Mouse (Mus musculus) T-cell, adult 66 days (primary cell): ENCODE results near the gene Fam228a. TPM values are rescaled to one million over a fixed set of nuclear protein-coding genes. Genes with fewer than 3 reads are reported as not detected.

ENCODE experiments used
- total RNA-seq, 2 experiments: library from RNA; stranded (reverse); gene quantifications; 3 replicates in 1 of 2; 4 replicates in 1 of 2; pipeline ENCODE4 v1.2.4; 2023

Gene Fam228a
- under 1 TPM in 1 of 2 experiments, not detected in 1; 0.47 TPM for total RNA-seq

GRCm38 (mm10) chr12:4738031-4738576 is at the start of gene Fam228a:
TSS of gene Fam228a (minus strand) at chr12:4738430.

GRCm38 (mm10) chr12:4768492-4769332 is 30.5 kb upstream of the Fam228a start, which contains the start of the genes Pfn4 and Fam228b:
TSS of gene Pfn4 (plus strand) at chr12:4769022.
TSS of gene Fam228b (minus strand) at chr12:4769267.

Other genes with a start within 250 kb of the Fam228a start
- gene Itsn2, start 145.8 kb downstream of the Fam228a start, total RNA-seq = 100 to 1,000 TPM; 210 to 225 TPM
- not detected for gene Gm3625, start 145.5 kb downstream of the Fam228a start, total RNA-seq
- gene Pfn4, start 30.6 kb upstream of the Fam228a start, total RNA-seq = 1 to 10 TPM in 1 of 2 experiments, under 1 TPM in 1; 0.92 to 1.9 TPM
- 1 to 10 TPM; 4.7 to 9.9 TPM for gene Fam228b, start 30.8 kb upstream of the Fam228a start, total RNA-seq
- 100 to 1,000 TPM; 148 to 169 TPM for gene Sf3b6, start 79.1 kb upstream of the Fam228a start, total RNA-seq
- not detected for gene Fkbp1b, start 103.2 kb upstream of the Fam228a start, total RNA-seq
- 10 to 100 TPM; 17.1 to 19.4 TPM for gene Wdcp, start 104.9 kb upstream of the Fam228a start, total RNA-seq
- gene Mfsd2b, start 135.9 kb upstream of the Fam228a start, total RNA-seq = 10 to 100 TPM; 10.8 to 13.1 TPM
- gene Ubxn2a, start 169.3 kb upstream of the Fam228a start, total RNA-seq = 10 to 100 TPM; 27.1 to 27.7 TPM
- 10 to 100 TPM; 72.7 to 75.5 TPM for gene Atad2b, start 178.9 kb upstream of the Fam228a start, total RNA-seq